Mouse (Mus musculus): ENCODE data around the gene Setd7. TPM values are rescaled to one million over a fixed set of nuclear protein-coding genes. Genes with fewer than 3 reads are reported as not detected.
A peak's percentile ranks its signal among the peaks of the same experiment; 100 is the strongest.
"Not testable (repeated sequence)": the region's sequence is repeated elsewhere in the genome, so short reads cannot be mapped to it uniquely, and the experiment has no call there.

The Setd7 gene
- polyA plus RNA-seq, 1 experiment: 9.9 TPM

- no peaks in the 10 kb centered on the region for H3K79me3 ChIP-seq (ENCODE audit: low read depth)
- no peak for TF ChIP-seq FOSL1 (IDR thresholded peaks at IDR 0.05; ENCODE audit: insufficient read depth, low read length, poor library complexity, severe bottlenecking)
- TF ChIP-seq CEBPB (IDR thresholded peaks at IDR 0.05; ENCODE audit: low read depth): no peak
- no peak for TF ChIP-seq MYOG (IDR thresholded peaks at IDR 0.05; ENCODE audit: control insufficient read depth, extremely low read depth, insufficient read length)
- no peak for TF ChIP-seq USF1 (IDR thresholded peaks at IDR 0.05; ENCODE audit: low read depth)
- TF ChIP-seq MAX (IDR thresholded peaks at IDR 0.05): no peak
- no peak for TF ChIP-seq CTCF (IDR thresholded peaks at IDR 0.05; ENCODE audit: control insufficient read depth, insufficient read depth, insufficient read length)
- no peak for TF ChIP-seq MYOD1 (IDR thresholded peaks at IDR 0.05; ENCODE audit: control insufficient read depth, insufficient read length, low read depth)
- no peaks in the 10 kb centered on the region for H3K79me2 ChIP-seq (ENCODE audit: control insufficient read depth, insufficient read depth)
- no peaks in the 10 kb centered on the region for H3K27me3 ChIP-seq (ENCODE audit: control insufficient read depth, insufficient read depth, insufficient read length)
- no peaks in the 10 kb centered on the region for H3K36me3 ChIP-seq (ENCODE audit: control insufficient read depth, insufficient read depth)
- H3K4me3 ChIP-seq (ENCODE audit: insufficient read depth, poor library complexity, severe bottlenecking): no peak overlapping the region
- H3ac ChIP-seq (ENCODE audit: control insufficient read depth, insufficient read length, low read depth): no peak overlapping the region
These were observed 23.1 kb upstream of the Setd7 start for GRCm38 (mm10) chr3:51583574-51584391.

DNA sequence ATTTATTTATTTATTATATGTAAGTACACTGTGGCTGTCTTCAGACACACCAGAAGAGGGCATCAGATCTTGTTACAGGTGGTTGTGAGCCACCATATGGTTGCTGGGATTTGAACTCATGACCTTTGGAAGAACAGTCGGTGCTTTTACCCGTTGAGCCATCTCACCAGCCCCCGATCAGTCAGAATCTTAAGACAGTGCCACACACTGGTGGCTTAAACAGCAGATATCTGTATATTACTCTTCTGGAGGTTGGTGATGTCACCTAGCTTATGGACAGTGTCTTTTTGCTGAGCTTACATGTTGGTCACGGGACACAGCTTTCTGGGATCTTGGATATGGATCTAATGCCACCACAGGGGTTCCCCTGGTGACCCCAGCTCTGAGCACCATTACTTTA is 18.6 kb upstream of the Setd7 start:
- H3K4me3 ChIP-seq (ENCODE audit: insufficient read depth, poor library complexity, severe bottlenecking); H3K79me2 ChIP-seq (ENCODE audit: control insufficient read depth, insufficient read depth): not testable (repeated sequence)

GRCm38 (mm10) chr3:51577816-51578749 is 17.4 kb upstream of the Setd7 start:
- H3K79me3 ChIP-seq (ENCODE audit: low read depth): no peaks in the 10 kb centered on the region

More for the DNA sequence above, 18.6 kb upstream of the Setd7 start:
- not testable (repeated sequence) for H3K27me3 ChIP-seq (ENCODE audit: control insufficient read depth, insufficient read depth, insufficient read length); H3ac ChIP-seq (ENCODE audit: control insufficient read depth, insufficient read length, low read depth); H3K36me3 ChIP-seq (ENCODE audit: control insufficient read depth, insufficient read depth); H3K79me3 ChIP-seq (ENCODE audit: low read depth)

GRCm38 (mm10) chr3:51577359-51577758 is 16.7 kb upstream of the Setd7 start:
- TF ChIP-seq MYOD1 (IDR thresholded peaks at IDR 0.05; ENCODE audit: control insufficient read depth, insufficient read length, low read depth) (no peak), FOSL1 (IDR thresholded peaks at IDR 0.05; ENCODE audit: insufficient read depth, low read length, poor library complexity, severe bottlenecking) (no peak), MAX (IDR thresholded peaks at IDR 0.05) (no peak), CTCF (IDR thresholded peaks at IDR 0.05; ENCODE audit: control insufficient read depth, insufficient read depth, insufficient read length) (no peak), CEBPB (IDR thresholded peaks at IDR 0.05; ENCODE audit: low read depth) (no peak), USF1 (IDR thresholded peaks at IDR 0.05; ENCODE audit: low read depth) (no peak)
- Histone ChIP-seq H3ac (ENCODE audit: control insufficient read depth, insufficient read length, low read depth) (no peak overlapping the region), H3K27me3 (ENCODE audit: control insufficient read depth, insufficient read depth, insufficient read length) (no peaks in the 10 kb centered on the region), H3K4me3 (ENCODE audit: insufficient read depth, poor library complexity, severe bottlenecking) (no peak overlapping the region), H3K36me3 (ENCODE audit: control insufficient read depth, insufficient read depth) (no peaks in the 10 kb centered on the region), H3K79me3 (ENCODE audit: low read depth) (no peaks in the 10 kb centered on the region), H3K79me2 (ENCODE audit: control insufficient read depth, insufficient read depth) (no peaks in the 10 kb centered on the region)

More at GRCm38 (mm10) chr3:51577816-51578749, 17.4 kb upstream of the Setd7 start:
- Histone ChIP-seq H3K79me2 (ENCODE audit: control insufficient read depth, insufficient read depth) (no peaks in the 10 kb centered on the region), H3K36me3 (ENCODE audit: control insufficient read depth, insufficient read depth) (no peaks in the 10 kb centered on the region), H3ac (ENCODE audit: control insufficient read depth, insufficient read length, low read depth) (no peak overlapping the region), H3K27me3 (ENCODE audit: control insufficient read depth, insufficient read depth, insufficient read length) (no peaks in the 10 kb centered on the region), H3K4me3 (ENCODE audit: insufficient read depth, poor library complexity, severe bottlenecking) (no peak overlapping the region)
- TF ChIP-seq USF1 (IDR thresholded peaks at IDR 0.05; ENCODE audit: low read depth): peak; percentile 79
- no peak for TF ChIP-seq MYOG (IDR thresholded peaks at IDR 0.05; ENCODE audit: control insufficient read depth, extremely low read depth, insufficient read length)
- no peak for TF ChIP-seq MAX (IDR thresholded peaks at IDR 0.05)

DNA sequence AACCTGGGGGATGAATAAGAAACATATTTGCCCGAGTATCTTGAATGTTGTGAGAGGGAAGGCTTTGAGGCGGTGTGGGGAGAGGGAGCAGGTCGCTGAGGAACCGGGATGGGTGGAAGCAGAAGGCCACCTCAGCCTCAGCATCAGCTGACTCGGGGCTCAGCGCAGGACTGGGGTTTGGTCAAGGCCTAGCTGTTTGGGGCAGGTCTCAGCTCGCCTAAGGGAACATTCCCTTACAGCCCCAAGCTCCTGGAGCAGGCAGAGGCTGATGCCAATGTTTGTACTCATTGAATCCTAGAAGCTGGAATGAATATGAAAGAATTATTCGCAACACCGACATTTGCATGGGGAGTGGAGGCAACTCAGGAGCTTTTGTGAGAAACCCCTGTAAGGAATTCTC is 13.2 kb upstream of the Setd7 start:
- Histone ChIP-seq H3K36me3 (ENCODE audit: control insufficient read depth, insufficient read depth) (no peaks in the 10 kb centered on the region), H3K4me3 (ENCODE audit: insufficient read depth, poor library complexity, severe bottlenecking) (no peak overlapping the region), H3K79me2 (ENCODE audit: control insufficient read depth, insufficient read depth) (no peaks in the 10 kb centered on the region), H3K27me3 (ENCODE audit: control insufficient read depth, insufficient read depth, insufficient read length) (no peaks in the 10 kb centered on the region), H3K79me3 (ENCODE audit: low read depth) (no peaks in the 10 kb centered on the region), H3ac (ENCODE audit: control insufficient read depth, insufficient read length, low read depth) (no peak overlapping the region)
- TF ChIP-seq MAX (IDR thresholded peaks at IDR 0.05) (no peak), MYOD1 (IDR thresholded peaks at IDR 0.05; ENCODE audit: control insufficient read depth, insufficient read length, low read depth) (no peak), CEBPB (IDR thresholded peaks at IDR 0.05; ENCODE audit: low read depth) (no peak), USF1 (IDR thresholded peaks at IDR 0.05; ENCODE audit: low read depth) (no peak), CTCF (IDR thresholded peaks at IDR 0.05; ENCODE audit: control insufficient read depth, insufficient read depth, insufficient read length) (no peak), MYOG (IDR thresholded peaks at IDR 0.05; ENCODE audit: control insufficient read depth, extremely low read depth, insufficient read length) (no peak), FOSL1 (IDR thresholded peaks at IDR 0.05; ENCODE audit: insufficient read depth, low read length, poor library complexity, severe bottlenecking) (no peak)
